Mouse (Mus musculus) inflammation-experienced regulatory T-cells, adult 6 months (primary cell): ENCODE measurements around the gene St8sia1. TPM values are rescaled to one million over a fixed set of nuclear protein-coding genes. Genes with fewer than 3 reads are reported as not detected.

ENCODE experiments used
- ATAC-seq: one replicate; pipeline ENCODE4 v1.8.0; 2017
- polyA plus RNA-seq, 3 experiments: library from polyadenylated mRNA; unstranded; fragments of 100-300 nt; shearing (Covaris generic); gene quantifications; one replicate each; pipeline ENCODE4 v1.2.1; 2017

St8sia1 gene
- polyA plus RNA-seq, 3 experiments from 2014 or later: 1.3 to 14.6 (median 12.7) TPM

DNA sequence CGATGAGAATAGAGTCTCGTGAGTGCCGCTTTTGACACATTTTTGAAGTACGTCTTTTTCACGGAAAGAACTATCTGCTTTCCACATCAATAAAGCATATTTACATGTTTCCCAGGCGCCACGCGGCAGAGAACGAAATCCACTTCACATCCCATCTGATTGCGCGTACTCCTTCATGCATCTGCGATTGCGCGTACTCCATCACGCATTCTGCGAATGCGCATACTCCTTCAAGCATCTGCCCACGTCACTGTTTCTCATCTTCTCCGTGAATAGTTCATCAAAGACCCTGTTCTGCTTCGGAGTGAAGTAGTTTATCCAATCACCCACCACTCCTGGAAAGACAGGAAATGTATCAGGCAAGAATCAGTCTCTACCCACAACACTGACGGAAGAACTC lies 178.1 kb downstream of the St8sia1 start:
- no peak for ATAC-seq

DNA sequence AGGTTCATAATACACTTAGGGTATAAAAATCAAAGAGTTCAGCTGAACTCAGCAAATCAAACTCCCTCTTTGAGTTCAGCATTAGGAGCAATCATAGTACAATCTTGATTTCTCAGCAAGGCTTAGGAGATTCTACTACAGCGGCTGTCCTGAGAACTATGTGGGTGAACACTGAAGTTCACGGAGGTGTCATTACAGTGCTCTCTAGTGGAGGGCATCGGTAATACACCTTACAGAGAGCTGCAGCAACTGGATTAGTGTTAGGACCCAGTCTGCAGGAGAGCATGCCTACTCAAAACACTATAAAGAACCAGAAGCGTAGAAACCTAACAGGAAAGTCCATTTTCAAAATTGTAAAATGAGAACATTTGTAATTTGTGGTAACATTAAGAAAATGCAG lies 178.9 kb downstream of the St8sia1 start:
- peak; percentile 92 for ATAC-seq

DNA sequence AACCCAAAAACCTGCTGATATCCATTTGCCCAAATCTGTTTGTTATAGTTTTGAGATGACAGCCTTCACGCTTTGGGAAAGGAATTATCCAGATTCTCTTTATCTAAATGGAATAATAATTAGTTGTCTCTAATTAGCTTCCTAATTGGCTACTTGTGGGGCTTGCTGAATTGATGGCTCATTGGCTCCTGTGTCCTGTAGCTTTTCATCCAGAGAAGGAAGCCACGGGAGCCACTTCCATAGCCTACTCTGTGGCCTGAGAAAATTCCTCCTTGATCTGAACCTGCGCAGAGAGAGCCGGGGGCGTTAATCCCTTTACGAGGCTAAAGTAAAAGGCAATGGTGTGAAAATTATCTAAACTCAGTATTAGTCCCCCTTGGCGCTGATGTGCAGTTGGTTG lies 183.0 kb downstream of the St8sia1 start:
- no peak for ATAC-seq

DNA sequence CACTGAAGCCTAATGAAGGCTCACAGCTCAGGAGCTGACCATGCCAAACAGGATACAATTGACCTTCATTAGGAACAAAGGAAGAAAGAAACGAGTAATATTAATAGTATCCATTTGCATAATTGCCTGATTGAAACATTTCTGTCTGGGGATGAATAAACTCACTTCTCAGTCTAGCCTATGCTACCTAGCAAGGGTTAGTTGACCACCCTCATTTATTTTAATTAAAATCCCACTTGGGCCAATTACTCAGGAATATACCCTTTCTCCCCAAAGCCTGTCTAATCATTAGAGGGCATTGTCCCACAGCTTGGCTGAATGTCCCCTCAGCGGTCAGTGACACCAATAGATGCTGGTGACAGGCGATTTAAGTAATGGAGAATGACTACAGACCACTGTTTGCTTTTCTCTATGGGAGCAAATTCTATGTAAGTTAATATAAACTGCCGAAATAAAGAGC lies 183.6 kb downstream of the St8sia1 start:
- no peak for ATAC-seq

DNA sequence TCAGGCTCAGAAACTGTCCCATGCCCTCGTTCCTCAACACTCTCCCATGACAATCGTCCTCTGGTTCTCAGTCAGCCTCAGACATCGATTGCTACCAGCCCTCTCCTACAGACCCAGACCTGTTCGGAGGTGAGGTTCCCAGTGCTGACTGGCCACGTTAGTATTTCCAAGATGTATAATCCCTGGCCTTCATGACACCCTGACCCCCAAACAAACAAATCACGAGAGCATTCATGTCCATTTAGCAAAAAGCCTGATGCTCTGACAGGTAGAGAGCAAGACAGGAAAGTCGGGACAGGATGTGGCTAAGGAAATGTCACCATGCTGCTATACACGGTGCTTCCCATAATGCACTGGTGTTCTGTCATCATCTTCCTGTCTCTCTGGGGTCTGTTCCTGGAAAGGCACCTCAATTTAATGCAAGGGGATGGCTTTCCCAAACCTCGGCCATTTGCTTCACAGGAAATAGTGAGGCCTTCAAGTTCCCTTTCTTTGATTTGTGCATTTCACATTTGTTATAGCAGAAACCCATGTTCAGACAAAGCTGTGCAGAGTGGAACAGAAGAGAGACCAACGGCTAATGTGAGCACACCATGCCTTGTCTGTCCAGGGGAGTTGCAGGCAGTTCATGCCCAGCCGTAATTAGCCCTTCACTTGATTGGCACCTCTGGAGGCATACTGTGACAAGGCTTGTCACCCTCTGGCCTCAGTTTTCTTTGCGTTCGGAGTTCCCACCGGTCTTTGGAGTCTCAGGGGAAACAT lies 184.3 kb downstream of the St8sia1 start:
- ATAC-seq: peak; percentile 96

GRCm38 (mm10) chr6:142779045-142779811 lies 185.0 kb downstream of the St8sia1 start:
- ATAC-seq: peak; percentile 59

- no peak for ATAC-seq
Observed at GRCm38 (mm10) chr6:142776935-142777334, 187.3 kb downstream of the St8sia1 start.

- no peak for ATAC-seq
Observed at GRCm38 (mm10) chr6:142773566-142773965, 190.7 kb downstream of the St8sia1 start.

- no peak for ATAC-seq
Observed at GRCm38 (mm10) chr6:142771643-142772042, 192.6 kb downstream of the St8sia1 start.

Other genes starting within 250 kb of the St8sia1 start
- 10 to 100 TPM; 10.9 to 14.3 (median 11.7) TPM for gene Cmas, start 207.8 kb downstream of the St8sia1 start, polyA plus RNA-seq
- gene Sult6b2, start 159.9 kb downstream of the St8sia1 start, polyA plus RNA-seq: not detected
- gene C2cd5, start 135.7 kb upstream of the St8sia1 start, polyA plus RNA-seq: 10 to 100 TPM; 50.1 to 82.6 (median 80.9) TPM
- 10 to 100 TPM; 15.2 to 39.5 (median 37.0) TPM for gene Etnk1, start 202.8 kb upstream of the St8sia1 start, polyA plus RNA-seq